Mouse (Mus musculus): ENCODE measurements around the gene 9330159F19Rik. TPM values are rescaled to one million over a fixed set of nuclear protein-coding genes. Genes with fewer than 3 reads are reported as not detected.

9330159F19Rik gene
- polyA plus RNA-seq, 1 experiment from 2014 or later, result 0.03 TPM

DNA sequence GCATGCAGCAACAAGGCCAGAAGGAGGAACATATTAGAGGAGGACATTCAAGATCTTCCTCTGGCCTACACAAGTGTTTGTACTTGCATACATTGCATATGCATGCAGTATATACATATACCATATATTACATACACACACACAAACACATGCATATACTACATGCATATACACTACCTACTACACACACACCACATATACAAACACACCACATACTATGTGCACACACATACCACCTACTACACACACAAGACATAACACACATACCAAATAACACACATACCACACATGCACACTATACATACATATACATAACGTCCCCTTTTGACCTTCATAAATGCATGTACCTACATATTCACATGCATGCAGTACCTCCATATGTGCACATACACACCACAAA, 10.8 kb upstream of the 9330159F19Rik start:
- ATAC-seq (ENCODE audit: low read depth), result no peak
- DNase-seq, result no peak
- Histone ChIP-seq H3K27ac (no peak overlapping the region), H3K9me3 (replicated peaks) (peaks cover 12% of the 10 kb centered on the region), H3K36me3 (no peaks in the 10 kb centered on the region), H3K4me2 (no peak overlapping the region), H3K9ac (no peak overlapping the region), H3K4me3 (replicated peaks) (no peak overlapping the region), H3K27me3 (no peaks in the 10 kb centered on the region), H3K4me1 (replicated peaks) (no peaks in the 10 kb centered on the region)
- WGBS (ENCODE audit: insufficient replicate concordance), result 55% methylated on average over 1 of the region's 1 CpGs

DNA sequence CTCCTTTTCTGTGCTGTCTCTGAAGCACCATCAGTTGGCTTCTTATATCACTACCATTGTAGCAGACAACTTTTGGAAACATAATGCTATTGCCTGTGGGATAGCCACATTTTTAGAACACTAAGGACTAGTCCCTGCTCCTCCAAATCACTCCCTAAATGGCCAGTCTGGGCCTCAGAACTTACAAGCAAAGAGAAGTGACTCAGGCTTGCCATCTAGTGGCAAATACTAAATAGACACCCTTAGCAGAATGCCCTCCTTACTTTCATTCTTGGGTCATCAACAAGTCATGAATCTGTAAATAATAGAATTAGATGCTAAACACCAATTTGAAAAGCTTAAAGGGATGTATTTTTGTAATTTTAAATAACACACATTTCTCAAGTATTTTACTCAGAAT, 4.7 kb upstream of the 9330159F19Rik start:
- Histone ChIP-seq H3K27ac (no peak overlapping the region), H3K9me3 (replicated peaks) (no peaks in the 10 kb centered on the region), H3K9ac (no peak overlapping the region), H3K27me3 (no peaks in the 10 kb centered on the region), H3K4me1 (replicated peaks) (no peaks in the 10 kb centered on the region), H3K4me3 (replicated peaks) (no peak overlapping the region), H3K4me2 (no peak overlapping the region), H3K36me3 (no peaks in the 10 kb centered on the region)
- DNase-seq (no peak), ATAC-seq (ENCODE audit: low read depth) (no peak)

DNA sequence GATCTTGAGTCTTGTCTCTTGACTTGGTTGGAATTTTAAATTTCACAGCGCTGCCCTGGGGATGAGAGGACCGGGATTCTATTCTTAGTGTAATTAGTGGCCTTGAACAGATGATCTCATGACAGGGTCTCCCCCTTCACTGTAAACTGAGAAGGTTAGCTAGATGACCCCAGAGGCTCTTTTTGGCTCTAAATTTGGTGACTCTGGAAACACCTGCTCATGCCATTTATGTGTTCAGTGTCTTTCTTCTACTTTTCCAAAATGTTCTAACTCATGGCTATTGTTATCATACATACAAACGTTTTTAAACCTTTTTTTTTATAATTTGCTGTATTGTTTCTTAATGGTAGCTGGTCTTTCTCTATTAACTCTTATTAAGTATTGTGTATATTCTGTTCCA, 2.7 kb upstream of the 9330159F19Rik start:
- Histone ChIP-seq H3K9me3 (replicated peaks) (no peaks in the 10 kb centered on the region), H3K4me1 (replicated peaks) (no peaks in the 10 kb centered on the region), H3K36me3 (no peaks in the 10 kb centered on the region), H3K27me3 (no peaks in the 10 kb centered on the region), H3K4me2 (no peak overlapping the region), H3K27ac (no peak overlapping the region), H3K4me3 (replicated peaks) (no peak overlapping the region), H3K9ac (no peak overlapping the region)
- WGBS (ENCODE audit: insufficient replicate concordance), result 34% methylated on average over 3 of the region's 3 CpGs
- no peak for ATAC-seq (ENCODE audit: low read depth)
- DNase-seq, result no peak

DNA sequence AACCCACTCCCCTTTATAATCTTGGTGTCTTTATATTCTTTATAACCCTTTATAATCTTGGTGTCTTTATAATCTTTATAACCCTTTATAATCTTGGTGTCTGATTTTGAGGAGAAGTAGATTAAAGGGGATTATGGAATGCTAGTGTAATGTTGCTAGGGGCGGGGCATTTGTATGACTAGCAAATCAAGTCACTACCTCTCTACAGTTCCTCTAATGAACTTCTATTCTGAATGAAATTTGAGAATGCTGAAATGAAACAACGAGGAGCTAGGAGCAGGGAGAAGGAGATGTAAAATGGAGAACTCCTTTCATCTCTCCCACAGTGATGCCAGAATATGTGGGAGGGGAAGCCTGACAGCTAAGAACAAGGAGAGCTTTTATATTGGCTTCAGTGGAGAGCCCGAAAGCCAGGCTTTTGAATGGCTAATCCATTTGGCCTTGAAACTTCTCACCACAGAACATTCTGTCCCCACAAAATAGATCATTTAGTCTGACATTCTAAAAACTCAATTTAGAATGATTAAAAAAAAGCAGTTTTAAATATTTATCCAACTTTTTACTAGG, 2.2 kb downstream of the 9330159F19Rik start:
- DNase-seq (no peak), ATAC-seq (ENCODE audit: low read depth) (no peak)
- 54% methylated on average over 3 of the region's 3 CpGs for WGBS (ENCODE audit: insufficient replicate concordance)
- H3K4me2 ChIP-seq, result no peak overlapping the region
- no peaks in the 10 kb centered on the region for H3K36me3 ChIP-seq
- no peak overlapping the region for H3K27ac ChIP-seq
- H3K4me1 ChIP-seq (replicated peaks), result no peaks in the 10 kb centered on the region
- no peaks in the 10 kb centered on the region for H3K9me3 ChIP-seq (replicated peaks)
- H3K4me3 ChIP-seq (replicated peaks), result no peak overlapping the region
- no peaks in the 10 kb centered on the region for H3K27me3 ChIP-seq
- H3K9ac ChIP-seq, result no peak overlapping the region

DNA sequence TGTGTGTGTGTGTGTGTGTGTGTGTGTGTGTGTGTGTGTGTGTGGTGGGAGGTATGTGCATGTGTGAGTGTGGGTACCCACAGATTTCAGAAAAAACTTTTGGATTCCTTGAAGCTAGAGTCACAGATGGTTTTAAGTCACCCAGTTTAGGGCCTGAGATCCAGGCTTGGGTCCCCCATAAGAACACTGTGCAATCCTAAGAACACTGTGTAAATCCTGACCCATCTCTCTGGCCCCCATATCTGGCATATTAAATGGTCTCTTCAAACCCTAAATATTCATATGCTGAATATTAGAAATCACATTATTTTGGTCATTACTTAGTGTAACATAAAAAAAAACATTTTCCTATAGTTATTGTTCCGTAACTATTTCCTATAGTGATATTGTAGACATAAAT, 5.6 kb downstream of the 9330159F19Rik start:
- H3K9me3 ChIP-seq (replicated peaks), result no peaks in the 10 kb centered on the region
- no peak overlapping the region for H3K9ac ChIP-seq
- DNase-seq (no peak), ATAC-seq (ENCODE audit: low read depth) (no peak)
- H3K4me2 ChIP-seq, result no peak overlapping the region
- H3K4me1 ChIP-seq (replicated peaks), result no peaks in the 10 kb centered on the region
- H3K4me3 ChIP-seq (replicated peaks), result no peak overlapping the region
- no peaks in the 10 kb centered on the region for H3K36me3 ChIP-seq
- no peaks in the 10 kb centered on the region for H3K27me3 ChIP-seq
- 64% methylated on average over 1 of the region's 1 CpGs for WGBS (ENCODE audit: insufficient replicate concordance)
- no peak overlapping the region for H3K27ac ChIP-seq

DNA sequence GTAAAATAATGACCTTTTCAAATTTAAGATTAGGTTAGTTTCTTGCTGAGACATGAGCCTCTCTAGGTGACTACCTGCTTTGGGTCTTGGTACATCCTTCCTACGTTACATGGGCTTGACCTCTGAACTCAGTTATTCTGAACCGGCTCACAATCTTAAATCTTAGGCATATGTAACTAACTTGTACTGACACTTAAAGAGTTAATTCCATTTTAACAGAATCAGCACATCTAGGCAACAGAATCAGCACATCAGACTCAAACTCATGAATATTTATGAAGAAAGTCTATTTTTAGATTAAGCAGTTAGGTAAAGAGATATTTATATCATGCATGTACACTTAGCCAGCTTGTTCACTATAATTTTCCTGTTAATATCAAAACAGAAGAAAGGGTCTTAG, 6.0 kb downstream of the 9330159F19Rik start:
- Histone ChIP-seq H3K4me2 (no peak overlapping the region), H3K4me3 (replicated peaks) (no peak overlapping the region), H3K27ac (no peak overlapping the region), H3K9me3 (replicated peaks) (no peaks in the 10 kb centered on the region), H3K27me3 (no peaks in the 10 kb centered on the region), H3K9ac (no peak overlapping the region), H3K36me3 (no peaks in the 10 kb centered on the region), H3K4me1 (replicated peaks) (no peaks in the 10 kb centered on the region)
- ATAC-seq (ENCODE audit: low read depth) (no peak), DNase-seq (no peak)
- WGBS (ENCODE audit: insufficient replicate concordance), result 70% methylated on average over 2 of the region's 2 CpGs

DNA sequence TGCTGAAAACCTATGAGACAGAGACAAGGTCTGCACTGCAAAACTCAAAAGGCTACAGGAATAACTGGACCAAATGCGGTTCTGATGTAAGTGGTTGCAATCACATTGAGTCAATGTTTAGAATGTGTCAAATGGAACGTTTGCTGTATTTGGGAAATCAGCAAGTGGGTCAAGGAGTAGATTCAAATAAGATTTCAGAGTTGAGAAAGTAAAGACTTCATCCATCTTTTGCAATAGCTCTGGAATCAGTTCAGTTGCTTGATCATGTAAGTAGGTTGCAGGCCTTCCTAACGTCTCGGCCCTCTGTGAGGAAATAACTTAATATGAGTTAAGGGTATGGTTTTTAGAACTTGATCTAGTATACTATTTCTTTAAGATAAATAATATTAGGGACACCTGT, 13.9 kb downstream of the 9330159F19Rik start:
- DNase-seq (no peak), ATAC-seq (ENCODE audit: low read depth) (no peak)
- WGBS (ENCODE audit: insufficient replicate concordance), result 61% methylated on average over 4 of the region's 4 CpGs
- H3K4me3 ChIP-seq (replicated peaks), result no peak overlapping the region
- H3K4me1 ChIP-seq (replicated peaks), result no peaks in the 10 kb centered on the region
- no peaks in the 10 kb centered on the region for H3K27me3 ChIP-seq
- H3K36me3 ChIP-seq, result no peaks in the 10 kb centered on the region
- H3K4me2 ChIP-seq, result no peak overlapping the region
- no peak overlapping the region for H3K27ac ChIP-seq
- H3K9ac ChIP-seq, result no peak overlapping the region
- H3K9me3 ChIP-seq (replicated peaks), result no peaks in the 10 kb centered on the region

DNA sequence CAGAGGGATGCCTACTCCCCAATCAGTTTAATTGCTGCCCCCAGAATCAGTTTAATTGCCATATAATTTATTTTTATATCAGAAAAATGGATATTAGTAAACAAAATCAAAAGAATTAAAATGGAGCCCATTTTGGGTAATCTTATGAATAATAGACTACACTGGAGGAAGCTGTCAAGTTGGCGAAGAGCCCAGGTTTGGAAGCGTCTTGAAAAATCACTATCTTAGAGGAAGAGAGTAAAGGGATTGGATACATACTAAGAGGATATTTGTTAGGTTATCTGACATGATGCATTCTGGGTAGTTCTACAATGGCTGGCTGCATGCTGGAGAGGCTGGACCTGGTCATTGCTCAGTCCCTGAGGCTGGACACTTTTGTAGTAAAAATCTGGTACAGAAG, 19.8 kb downstream of the 9330159F19Rik start:
- Histone ChIP-seq H3K9me3 (replicated peaks) (no peaks in the 10 kb centered on the region), H3K36me3 (no peaks in the 10 kb centered on the region), H3K4me3 (replicated peaks) (no peak overlapping the region), H3K27ac (no peak overlapping the region), H3K4me2 (no peak overlapping the region), H3K4me1 (replicated peaks) (no peaks in the 10 kb centered on the region), H3K9ac (no peak overlapping the region), H3K27me3 (no peaks in the 10 kb centered on the region)
- 66% methylated on average over 2 of the region's 2 CpGs for WGBS (ENCODE audit: insufficient replicate concordance)
- DNase-seq, result no peak
- ATAC-seq (ENCODE audit: low read depth), result no peak

Other genes with a start within 250 kb of the 9330159F19Rik start
- gene 2310057J18Rik, start 225.3 kb upstream of the 9330159F19Rik start, polyA plus RNA-seq (2015; fragmentation: Nextera tagmentation; extraction: Ambion mirVana), result not detected in 2 replicates
- 0.06 and 0.13 TPM in 2 replicates for gene Soga3, start 67.8 kb upstream of the 9330159F19Rik start, polyA plus RNA-seq (2015; fragmentation: Nextera tagmentation; extraction: Ambion mirVana)
- gene Gm49353, start 12.7 kb upstream of the 9330159F19Rik start, polyA plus RNA-seq (2015; fragmentation: Nextera tagmentation; extraction: Ambion mirVana), result not detected in 2 replicates
- gene Echdc1, start 101.6 kb downstream of the 9330159F19Rik start, polyA plus RNA-seq (2015; fragmentation: Nextera tagmentation; extraction: Ambion mirVana), result 22.9 and 32.3 TPM in 2 replicates
- 15.3 and 20.6 TPM in 2 replicates for gene Rnf146, start 150.8 kb downstream of the 9330159F19Rik start, polyA plus RNA-seq (2015; fragmentation: Nextera tagmentation; extraction: Ambion mirVana)